Mouse (Mus musculus): ENCODE data around the gene Lrrc58. TPM values are rescaled to one million over a fixed set of nuclear protein-coding genes. Genes with fewer than 3 reads are reported as not detected.

Lrrc58 gene
- polyA plus RNA-seq, 1 experiment from 2014 or later, result 61.1 TPM

Other genes with a start within 250 kb of the Lrrc58 start
- 72.5 and 78.5 TPM in 2 replicates for gene Ndufb4, start 213.9 kb upstream of the Lrrc58 start, polyA plus RNA-seq (2016; fragmentation: Nextera tagmentation; extraction: Ambion mirVana)
- gene Fstl1, start 91.5 kb upstream of the Lrrc58 start, polyA plus RNA-seq (2016; fragmentation: Nextera tagmentation; extraction: Ambion mirVana), result 173 and 175 TPM in 2 replicates
- gene Gm36028, start 7.2 kb upstream of the Lrrc58 start, polyA plus RNA-seq (2016; fragmentation: Nextera tagmentation; extraction: Ambion mirVana), result 0.18 TPM in 1 of 2 replicates, not detected in the other
- 7.7 and 10.3 TPM in 2 replicates for gene Gpr156, start 48.1 kb downstream of the Lrrc58 start, polyA plus RNA-seq (2016; fragmentation: Nextera tagmentation; extraction: Ambion mirVana)
- 140 and 151 TPM in 2 replicates for gene Gsk3b, start 220.6 kb downstream of the Lrrc58 start, polyA plus RNA-seq (2016; fragmentation: Nextera tagmentation; extraction: Ambion mirVana)

All from neural tube, embryonic 12.5 days (tissue).